Mouse (Mus musculus) adrenal gland, postnatal 0 days (tissue): ENCODE measurements around the gene Tagln. TPM values are rescaled to one million over a fixed set of nuclear protein-coding genes. Genes with fewer than 3 reads are reported as not detected.

ENCODE experiments used
- microRNA-seq: library from miRNA; unstranded; fragments of <30 nt; microRNA quantifications from one replicate; pipeline ENCODE4, GENCODE M21; 2016; ENCODE audit warnings: borderline replicate concordance; ENCODE audit not compliant: insufficient number of aligned reads
- polyA plus RNA-seq: library from polyadenylated mRNA; unstranded; fragments of >200 nt; fragmentation: Nextera tagmentation; extraction: Ambion mirVana; gene quantifications from 2 replicates; pipeline ENCODE4 v1.2.1, GENCODE M21; 2015

Gene Tagln
- polyA plus RNA-seq, result 27.2 and 58.2 TPM in 2 replicates

GRCm38 (mm10) chr9:45935628-45936210, at the start of gene Tagln:
Gene Tagln, minus strand, starts transcription at chr9:45936058.

GRCm38 (mm10) chr9:45955107-45955963, 19.5 kb upstream of the Tagln start, which contains the start of gene Sidt2:
Gene Sidt2, minus strand, starts transcription at chr9:45955258.

GRCm38 (mm10) chr9:45906355-45907077, 29.3 kb downstream of the Tagln start, which contains the start of the genes Pcsk7 and Rnf214:
Gene Pcsk7, plus strand, starts transcription at chr9:45906497.
Gene Rnf214, minus strand, starts transcription at chr9:45906911.

Small RNA genes lying within 50 kb of the gene (microRNA-seq; reads per million reads assigned to microRNA genes)
- gene Mir7087, result not detected

Other genes starting within 250 kb of the Tagln start
- gene Cep164, start 107.4 kb downstream of the Tagln start, polyA plus RNA-seq, result 15.5 and 19.4 TPM in 2 replicates
- gene Bace1, start 97.5 kb downstream of the Tagln start, polyA plus RNA-seq, result 22.5 and 25.4 TPM in 2 replicates
- gene Pcsk7, start 29.6 kb downstream of the Tagln start, polyA plus RNA-seq, result 12.7 and 17.1 TPM in 2 replicates
- 37.2 and 42.0 TPM in 2 replicates for gene Rnf214, start 29.1 kb downstream of the Tagln start, polyA plus RNA-seq
- gene Sidt2, start 19.2 kb upstream of the Tagln start, polyA plus RNA-seq, result 72.1 and 128 TPM in 2 replicates
- gene Pafah1b2, start 76.6 kb upstream of the Tagln start, polyA plus RNA-seq, result 117 and 120 TPM in 2 replicates
- gene Sik3, start 76.8 kb upstream of the Tagln start, polyA plus RNA-seq, result 9.4 and 10.3 TPM in 2 replicates